Mouse (Mus musculus) heart, embryonic 15.5 days (tissue): Measurements from ENCODE around the gene Pde9a. TPM values are rescaled to one million over a fixed set of nuclear protein-coding genes. Genes with fewer than 3 reads are reported as not detected.
A peak's percentile ranks its signal among the peaks of the same experiment; 100 is the strongest.

Experiments
- ATAC-seq: fragments of 200-750 bp; cut with Nextera tagmentation; replicated peaks from 2 replicates; pipeline ENCODE4 v1.8.0; 2017; ENCODE audit warnings: low read depth, moderate TSS enrichment; ENCODE audit not compliant: insufficient number of reproducible peaks, insufficient read depth, low FRiP score
- H3K27ac ChIP-seq: fragments of 300-500 bp; sonication (generic); 2 replicates; pipeline ENCODE4 v1.5.1; 2015; ENCODE audit warnings: mild to moderate bottlenecking, inconsistent platforms
- H3K27me3 ChIP-seq: fragments of 300-500 bp; sonication (generic); 2 replicates; pipeline ENCODE4 v1.6.1; 2015; ENCODE audit warnings: inconsistent platforms
- H3K36me3 ChIP-seq: fragments of 300-500 bp; sonication (generic); 2 replicates; pipeline ENCODE4 v1.6.1; 2015; ENCODE audit warnings: mild to moderate bottlenecking, inconsistent platforms
- H3K4me1 ChIP-seq: fragments of 300-500 bp; sonication (generic); replicated peaks from 2 replicates; pipeline ENCODE4 v1.6.1; 2015; ENCODE audit warnings: inconsistent platforms
- H3K4me2 ChIP-seq: fragments of 300-500 bp; sonication (generic); 2 replicates; pipeline ENCODE4 v1.6.1; 2015; ENCODE audit warnings: inconsistent platforms, mild to moderate bottlenecking, moderate library complexity
- H3K4me3 ChIP-seq: fragments of 300-500 bp; sonication (generic); 2 replicates; pipeline ENCODE4 v1.5.1; 2015; ENCODE audit warnings: mild to moderate bottlenecking, inconsistent platforms
- H3K9ac ChIP-seq: fragments of 300-500 bp; sonication (generic); 2 replicates; pipeline ENCODE4 v1.6.1; 2015; ENCODE audit warnings: mild to moderate bottlenecking, inconsistent platforms
- H3K9me3 ChIP-seq: fragments of 300-500 bp; sonication (generic); replicated peaks from 2 replicates; pipeline ENCODE4 v1.6.1; 2016; ENCODE audit warnings: inconsistent platforms
- WGBS: fragments of 180-500 bp; shearing (Covaris S2); methylation state at CpG from one replicate; pipeline ENCODE4 v1.1.7; 2015; ENCODE audit warnings: mixed read lengths; 5-methylcytosine and 5-hydroxymethylcytosine counted together
- polyA plus RNA-seq: library from polyadenylated mRNA; unstranded; fragments of >200 nt; fragmentation: Nextera tagmentation; extraction: Ambion mirVana; gene quantifications from 2 replicates; pipeline ENCODE4 v1.2.1, GENCODE M21; 2015

Gene Pde9a
- polyA plus RNA-seq, 1 experiment from 2014 or later: 7.4 TPM

GRCm38 (mm10) chr17:31419598-31419950 is 33.6 kb downstream of the Pde9a start:
- Histone ChIP-seq H3K9me3 (no peaks in the 10 kb centered on the region), H3K27ac (peak overlapping the region; percentile 47), H3K4me3 (no peak overlapping the region), H3K4me1 (peaks cover 30% of the 10 kb centered on the region), H3K4me2 (no peak overlapping the region), H3K36me3 (no peaks in the 10 kb centered on the region), H3K27me3 (no peaks in the 10 kb centered on the region), H3K9ac (peak overlapping the region; percentile 14; the same call in 1 of the 2 replicates)
- no peak for ATAC-seq
- 41% methylated on average over 2 of the region's 2 CpGs for WGBS

GRCm38 (mm10) chr17:31419995-31420394 is 34.0 kb downstream of the Pde9a start:
- Histone ChIP-seq H3K9me3 (no peaks in the 10 kb centered on the region), H3K4me3 (no peak overlapping the region), H3K9ac (no peak overlapping the region), H3K27me3 (no peaks in the 10 kb centered on the region), H3K4me1 (peaks cover 30% of the 10 kb centered on the region), H3K4me2 (peak overlapping the region; percentile 4; the same call in 1 of the 2 replicates), H3K36me3 (no peaks in the 10 kb centered on the region), H3K27ac (peak overlapping the region; percentile 53)
- peak; percentile 60 for ATAC-seq
- WGBS: 19% methylated on average over 3 of the region's 3 CpGs

- H3K36me3 ChIP-seq: no peaks in the 10 kb centered on the region
- no peak overlapping the region for H3K9ac ChIP-seq
- peaks cover 34% of the 10 kb centered on the region for H3K4me1 ChIP-seq
- H3K4me2 ChIP-seq: peak overlapping the region; percentile 4; the same call in 1 of the 2 replicates
- no peaks in the 10 kb centered on the region for H3K27me3 ChIP-seq
- peak overlapping the region; percentile 53; the same call in 1 of the 2 replicates for H3K27ac ChIP-seq
- WGBS: 72% methylated on average over 16 of the region's 16 CpGs
- H3K4me3 ChIP-seq: no peak overlapping the region
- H3K9me3 ChIP-seq: no peaks in the 10 kb centered on the region
- ATAC-seq: no peak
These were observed 34.6 kb downstream of the Pde9a start for GRCm38 (mm10) chr17:31420658-31421057.

- no peak overlapping the region for H3K9ac ChIP-seq
- H3K4me3 ChIP-seq: no peak overlapping the region
- no peaks in the 10 kb centered on the region for H3K36me3 ChIP-seq
- H3K27ac ChIP-seq: no peak overlapping the region
- no peak overlapping the region for H3K4me2 ChIP-seq
- ATAC-seq: no peak
- no peaks in the 10 kb centered on the region for H3K9me3 ChIP-seq
- peaks cover 47% of the 10 kb centered on the region for H3K4me1 ChIP-seq
- 93% methylated on average over 1 of the region's 1 CpGs for WGBS
- no peaks in the 10 kb centered on the region for H3K27me3 ChIP-seq
These were observed 36.4 kb downstream of the Pde9a start for GRCm38 (mm10) chr17:31422381-31422780.

GRCm38 (mm10) chr17:31423020-31423419 is 37.0 kb downstream of the Pde9a start:
- Histone ChIP-seq H3K4me2 (no peak overlapping the region), H3K27ac (no peak overlapping the region), H3K4me3 (no peak overlapping the region), H3K4me1 (peaks cover 47% of the 10 kb centered on the region), H3K36me3 (no peaks in the 10 kb centered on the region), H3K27me3 (no peaks in the 10 kb centered on the region), H3K9ac (no peak overlapping the region), H3K9me3 (no peaks in the 10 kb centered on the region)
- ATAC-seq: no peak
- WGBS: 47% methylated on average over 2 of the region's 2 CpGs

- ATAC-seq: no peak
- Histone ChIP-seq H3K4me1 (peaks cover 36% of the 10 kb centered on the region), H3K9ac (no peak overlapping the region), H3K4me3 (no peak overlapping the region), H3K9me3 (no peaks in the 10 kb centered on the region), H3K27ac (no peak overlapping the region), H3K4me2 (no peak overlapping the region), H3K27me3 (no peaks in the 10 kb centered on the region), H3K36me3 (no peaks in the 10 kb centered on the region)
- 60% methylated on average over 4 of the region's 4 CpGs for WGBS
These were observed 38.3 kb downstream of the Pde9a start for GRCm38 (mm10) chr17:31424358-31424757.

GRCm38 (mm10) chr17:31424798-31425197 is 38.8 kb downstream of the Pde9a start:
- Histone ChIP-seq H3K27ac (no peak overlapping the region), H3K4me2 (no peak overlapping the region), H3K4me3 (no peak overlapping the region), H3K27me3 (no peaks in the 10 kb centered on the region), H3K9me3 (no peaks in the 10 kb centered on the region), H3K9ac (no peak overlapping the region), H3K4me1 (peaks cover 32% of the 10 kb centered on the region), H3K36me3 (no peaks in the 10 kb centered on the region)
- 38% methylated on average over 8 of the region's 8 CpGs for WGBS
- no peak for ATAC-seq

- ATAC-seq: no peak
- Histone ChIP-seq H3K9ac (no peak overlapping the region), H3K4me1 (peaks cover 19% of the 10 kb centered on the region), H3K4me2 (no peak overlapping the region), H3K9me3 (no peaks in the 10 kb centered on the region), H3K4me3 (no peak overlapping the region), H3K27me3 (no peaks in the 10 kb centered on the region), H3K36me3 (no peaks in the 10 kb centered on the region), H3K27ac (peak overlapping the region; percentile 29)
- 53% methylated on average over 13 of the region's 13 CpGs for WGBS
These were observed 40.1 kb downstream of the Pde9a start for GRCm38 (mm10) chr17:31425827-31426698.

GRCm38 (mm10) chr17:31429402-31429801 is 43.4 kb downstream of the Pde9a start:
- no peak overlapping the region for H3K27ac ChIP-seq
- H3K4me1 ChIP-seq: peaks cover 25% of the 10 kb centered on the region
- no peaks in the 10 kb centered on the region for H3K27me3 ChIP-seq
- no peak overlapping the region for H3K9ac ChIP-seq
- no peak overlapping the region for H3K4me2 ChIP-seq
- no peaks in the 10 kb centered on the region for H3K9me3 ChIP-seq
- 90% methylated on average over 2 of the region's 2 CpGs for WGBS
- ATAC-seq: no peak
- H3K36me3 ChIP-seq: no peaks in the 10 kb centered on the region
- H3K4me3 ChIP-seq: no peak overlapping the region

GRCm38 (mm10) chr17:31432878-31433281 is 46.9 kb downstream of the Pde9a start:
- no peak overlapping the region for H3K4me3 ChIP-seq
- H3K4me2 ChIP-seq: no peak overlapping the region
- no peaks in the 10 kb centered on the region for H3K36me3 ChIP-seq
- WGBS: 62% methylated on average over 5 of the region's 5 CpGs
- H3K4me1 ChIP-seq: peaks cover 14% of the 10 kb centered on the region
- H3K9me3 ChIP-seq: no peaks in the 10 kb centered on the region
- no peaks in the 10 kb centered on the region for H3K27me3 ChIP-seq
- ATAC-seq: no peak
- H3K27ac ChIP-seq: no peak overlapping the region
- H3K9ac ChIP-seq: no peak overlapping the region

- no peaks in the 10 kb centered on the region for H3K36me3 ChIP-seq
- no peaks in the 10 kb centered on the region for H3K9me3 ChIP-seq
- no peaks in the 10 kb centered on the region for H3K27me3 ChIP-seq
- no peak for ATAC-seq
- no peak overlapping the region for H3K27ac ChIP-seq
- H3K9ac ChIP-seq: no peak overlapping the region
- H3K4me2 ChIP-seq: no peak overlapping the region
- H3K4me1 ChIP-seq: peaks cover 14% of the 10 kb centered on the region
- no peak overlapping the region for H3K4me3 ChIP-seq
- 69% methylated on average over 13 of the region's 13 CpGs for WGBS
These were observed 47.5 kb downstream of the Pde9a start for GRCm38 (mm10) chr17:31433401-31433928.
